Mouse (Mus musculus) right cerebral cortex, adult 2 months (tissue): Measurements from ENCODE around the gene Fam47e.

ENCODE experiments used
- DNase-seq, 2 experiments: peaks; one replicate each; pipeline ENCODE4 v3.0.0; 2021 to 2022; ENCODE audit warnings: low spot score in 2 of 2

The Fam47e gene

DNA sequence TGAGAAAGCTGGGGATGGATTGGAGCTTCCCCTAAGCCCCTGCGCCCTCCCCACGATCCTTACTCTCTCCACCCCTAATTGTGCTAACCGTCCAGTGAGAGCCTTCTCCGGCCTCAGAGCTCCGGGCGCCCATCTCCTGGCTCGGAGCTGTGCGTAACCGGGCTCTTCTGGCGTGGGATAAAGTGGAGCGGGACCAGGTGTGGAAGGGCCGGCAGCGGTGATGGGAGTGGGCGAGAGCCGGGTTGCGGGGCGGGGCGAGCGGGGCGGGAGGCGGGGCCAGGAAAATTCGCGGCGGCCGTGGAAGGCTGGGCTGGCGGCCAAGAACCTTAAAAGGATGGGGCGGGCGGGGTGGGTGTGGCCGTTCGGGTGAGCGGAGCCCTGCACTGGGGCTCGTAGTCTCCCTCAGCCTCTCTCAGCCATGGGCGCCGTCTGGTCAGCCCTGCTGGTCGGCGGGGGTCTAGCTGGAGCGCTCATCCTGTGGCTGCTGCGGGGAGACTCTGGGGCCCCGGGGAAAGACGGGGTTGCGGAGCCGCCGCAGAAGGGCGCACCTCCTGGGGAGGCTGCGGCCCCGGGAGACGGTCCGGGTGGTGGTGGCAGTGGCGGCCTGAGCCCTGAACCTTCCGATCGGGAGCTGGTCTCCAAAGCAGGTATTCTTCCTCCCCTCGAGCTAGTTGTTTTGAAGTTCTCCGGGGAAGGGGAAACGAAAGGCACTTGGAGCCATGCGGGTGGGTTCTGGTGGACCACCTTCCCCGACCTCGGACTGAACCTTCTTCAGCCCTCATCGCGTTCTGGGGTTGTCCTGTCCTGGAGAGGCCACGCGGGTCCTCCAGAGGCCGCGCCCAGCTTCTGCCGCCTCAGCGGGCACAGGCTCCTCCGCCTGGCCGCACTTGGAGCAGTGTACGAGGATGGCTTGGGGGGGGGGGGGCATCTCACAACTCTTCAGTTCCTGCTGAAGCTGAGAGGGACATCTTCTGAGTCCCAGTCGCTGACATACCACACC lies 48.1 kb downstream of the Fam47e start, which contains the start of gene Stbd1:
Gene Stbd1 (plus strand): TSS at position 351 of the 1,000 bp plus-strand sequence.
- peak; percentile 14 to 28 for DNase-seq

DNA sequence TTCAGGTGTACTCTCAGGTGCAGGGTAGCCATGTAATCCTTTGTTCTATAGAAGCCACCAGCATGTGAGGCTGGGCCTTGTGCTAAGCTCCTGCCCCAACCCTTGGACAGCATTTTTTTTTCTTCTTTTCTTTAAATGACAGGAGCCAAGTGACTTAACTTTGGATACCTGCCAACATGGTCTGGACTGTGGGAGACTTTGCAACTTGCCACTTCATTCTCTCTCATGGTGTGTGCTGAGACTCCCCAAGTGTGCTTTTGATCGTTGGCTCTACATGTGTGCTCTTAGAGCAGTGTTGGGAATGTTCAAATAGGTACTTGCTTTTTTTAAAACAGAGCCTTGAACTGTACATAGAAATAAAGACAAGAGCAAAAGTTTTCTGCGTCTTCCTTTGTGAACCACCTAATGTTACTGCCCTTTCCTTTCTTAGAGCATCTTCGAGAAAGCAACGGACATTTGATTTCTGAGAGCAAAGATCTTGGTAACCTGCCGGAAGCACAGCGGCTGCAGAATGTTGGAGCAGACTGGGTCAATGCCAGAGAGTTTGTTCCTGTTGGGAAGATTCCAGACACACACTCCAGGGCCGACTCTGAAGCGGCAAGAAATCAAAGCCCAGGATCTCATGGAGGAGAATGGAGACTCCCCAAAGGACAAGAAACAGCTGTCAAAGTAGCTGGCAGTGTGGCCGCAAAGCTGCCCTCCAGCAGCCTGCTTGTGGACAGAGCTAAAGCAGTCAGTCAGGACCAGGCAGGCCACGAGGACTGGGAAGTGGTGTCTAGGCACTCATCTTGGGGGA lies 49.8 kb downstream of the Fam47e start:
- no peak for DNase-seq

GRCm38 (mm10) chr5:92607492-92608229 lies 52.8 kb downstream of the Fam47e start:
- no peak for DNase-seq

GRCm38 (mm10) chr5:92612756-92613155 lies 57.9 kb downstream of the Fam47e start:
- no peak for DNase-seq

DNA sequence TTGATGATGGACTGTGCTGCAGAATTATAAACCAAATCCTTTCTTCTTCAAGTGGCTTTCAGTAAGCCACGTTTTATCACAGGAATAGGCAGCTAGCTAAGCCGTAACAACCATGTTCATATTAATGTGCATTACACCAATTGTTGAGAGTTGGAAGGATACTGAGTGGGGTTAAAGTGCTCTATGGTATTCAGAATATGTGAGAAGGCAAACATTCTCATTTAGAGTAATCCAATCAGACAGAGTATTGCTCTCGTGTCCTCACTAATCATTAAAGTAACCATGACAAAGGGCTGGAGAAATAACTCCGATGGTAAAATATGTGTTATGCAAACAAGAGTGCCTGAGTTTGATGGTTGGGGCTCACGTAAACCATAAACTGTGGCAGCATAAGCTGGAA lies 67.0 kb downstream of the Fam47e start:
- no peak for DNase-seq

DNA sequence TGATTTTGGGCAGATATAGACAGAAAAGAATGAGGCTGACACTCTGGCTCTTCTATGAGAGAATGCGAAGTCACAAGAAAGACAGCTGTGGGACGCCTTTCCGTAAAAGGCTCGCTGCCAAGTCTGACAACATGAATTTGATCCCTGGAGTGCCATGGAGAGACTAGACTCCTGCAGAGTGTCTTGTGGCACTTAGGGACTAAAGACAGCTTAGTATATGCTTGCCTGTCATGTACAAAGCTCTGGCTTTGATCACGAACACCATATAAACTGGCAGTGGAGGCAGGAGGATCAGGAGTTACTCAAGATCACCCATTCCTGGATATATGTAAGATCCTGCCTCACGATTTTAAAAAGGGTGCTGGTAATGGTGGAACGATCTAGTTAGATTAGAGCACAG lies 73.0 kb downstream of the Fam47e start:
- DNase-seq, result no peak

DNA sequence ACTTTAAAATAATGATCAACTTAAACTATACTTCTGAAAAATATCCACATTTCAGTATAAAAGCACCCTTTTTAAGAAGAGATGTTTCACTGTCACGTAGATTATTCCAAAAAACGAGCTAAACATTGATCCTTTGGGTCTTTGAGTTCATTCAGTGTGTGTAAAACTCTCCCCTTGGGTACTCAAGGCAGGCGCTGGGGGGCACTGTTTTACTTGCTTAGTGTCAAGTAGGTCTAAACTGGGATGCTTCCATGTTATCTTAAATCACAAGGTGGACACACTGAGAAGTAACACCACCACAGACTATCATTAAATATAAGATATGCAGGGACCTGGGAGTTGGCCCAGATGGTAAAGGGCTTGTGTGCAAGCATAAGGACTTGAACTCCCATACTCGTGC lies 78.7 kb downstream of the Fam47e start:
- DNase-seq, result no peak

GRCm38 (mm10) chr5:92634916-92635315 lies 80.0 kb downstream of the Fam47e start:
- no peak for DNase-seq

- DNase-seq, result no peak
Observed at GRCm38 (mm10) chr5:92635891-92636290, 81.0 kb downstream of the Fam47e start.

DNA sequence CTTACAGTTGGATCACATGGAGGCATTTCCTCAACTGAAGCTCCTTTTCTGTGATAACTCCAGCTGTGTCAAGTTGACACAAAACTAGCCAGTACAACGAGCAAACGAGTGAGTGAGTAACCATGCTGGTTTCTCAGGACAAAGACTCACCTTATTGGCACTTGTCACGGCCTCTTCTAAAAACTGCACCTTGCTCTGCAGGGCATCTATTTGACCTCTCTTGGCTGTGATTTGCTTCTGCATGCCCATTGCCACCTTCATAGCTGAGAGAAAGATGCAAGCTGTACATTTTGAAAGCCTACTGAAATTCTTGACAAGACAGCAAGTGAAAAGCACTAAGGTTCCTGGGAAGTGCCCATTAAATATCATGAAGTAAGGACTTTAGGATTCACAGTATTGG lies 86.0 kb downstream of the Fam47e start:
- DNase-seq, result no peak
